Mouse (Mus musculus) testis, postnatal 10 days (tissue): ENCODE data around the gene Trak1.

Experiments used
- DNase-seq: peaks from one replicate; pipeline ENCODE4 v3.0.0; 2021; ENCODE audit warnings: low spot score

Gene Trak1

GRCm38 (mm10) chr9:121297171-121298064 is at the start of gene Trak1:
Gene Trak1 (plus strand): TSS chr9:121297502.
- DNase-seq = peak; percentile 77

- DNase-seq = peak; percentile 92
These were observed 49.1 kb upstream of the Trak1 start for GRCm38 (mm10) chr9:121247956-121248775.

GRCm38 (mm10) chr9:121249805-121250204 is 47.5 kb upstream of the Trak1 start:
- peak; percentile 42 for DNase-seq

GRCm38 (mm10) chr9:121250854-121251253 is 46.4 kb upstream of the Trak1 start:
- DNase-seq = no peak

- no peak for DNase-seq
These were observed 43.3 kb upstream of the Trak1 start for GRCm38 (mm10) chr9:121253983-121254382.

- DNase-seq = peak; percentile 39
These were observed 42.5 kb upstream of the Trak1 start for GRCm38 (mm10) chr9:121254761-121255160.

- no peak for DNase-seq
These were observed 40.2 kb upstream of the Trak1 start for GRCm38 (mm10) chr9:121257106-121257505.

GRCm38 (mm10) chr9:121265307-121265706 is 32.0 kb upstream of the Trak1 start:
- DNase-seq = no peak

GRCm38 (mm10) chr9:121271149-121271548 is 26.2 kb upstream of the Trak1 start:
- DNase-seq = no peak

- DNase-seq = no peak
These were observed 25.7 kb upstream of the Trak1 start for GRCm38 (mm10) chr9:121271561-121271960.

GRCm38 (mm10) chr9:121276745-121277117 is 20.6 kb upstream of the Trak1 start:
- no peak for DNase-seq

- DNase-seq = peak; percentile 90
These were observed 19.9 kb upstream of the Trak1 start, which contains the start of gene Ulk4 for GRCm38 (mm10) chr9:121277118-121278060. Gene Ulk4 (minus strand): TSS chr9:121277197.

GRCm38 (mm10) chr9:121279216-121279615 is 18.1 kb upstream of the Trak1 start:
- peak; percentile 53 for DNase-seq

- no peak for DNase-seq
These were observed 15.4 kb upstream of the Trak1 start for GRCm38 (mm10) chr9:121281891-121282290.

GRCm38 (mm10) chr9:121283620-121284185 is 13.6 kb upstream of the Trak1 start:
- no peak for DNase-seq

GRCm38 (mm10) chr9:121284422-121284821 is 12.9 kb upstream of the Trak1 start:
- peak; percentile 69 for DNase-seq

GRCm38 (mm10) chr9:121285341-121286324 is 11.7 kb upstream of the Trak1 start:
- peak; percentile 81 for DNase-seq

GRCm38 (mm10) chr9:121286325-121286901 is 10.9 kb upstream of the Trak1 start:
- DNase-seq = no peak

GRCm38 (mm10) chr9:121291275-121291674 is 6.0 kb upstream of the Trak1 start:
- DNase-seq = no peak

- peak; percentile 37 for DNase-seq
These were observed 4.1 kb upstream of the Trak1 start for GRCm38 (mm10) chr9:121293187-121293586.
